Mouse (Mus musculus): Measurements from ENCODE around the gene Ccsap. TPM values are rescaled to one million over a fixed set of nuclear protein-coding genes. Genes with fewer than 3 reads are reported as not detected.
A peak's percentile ranks its signal among the peaks of the same experiment; 100 is the strongest.

The Ccsap gene
- polyA plus RNA-seq (2014; fragmentation: Nextera tagmentation; extraction: Ambion mirVana) = 4.3 and 5.4 TPM in 2 replicates

DNA sequence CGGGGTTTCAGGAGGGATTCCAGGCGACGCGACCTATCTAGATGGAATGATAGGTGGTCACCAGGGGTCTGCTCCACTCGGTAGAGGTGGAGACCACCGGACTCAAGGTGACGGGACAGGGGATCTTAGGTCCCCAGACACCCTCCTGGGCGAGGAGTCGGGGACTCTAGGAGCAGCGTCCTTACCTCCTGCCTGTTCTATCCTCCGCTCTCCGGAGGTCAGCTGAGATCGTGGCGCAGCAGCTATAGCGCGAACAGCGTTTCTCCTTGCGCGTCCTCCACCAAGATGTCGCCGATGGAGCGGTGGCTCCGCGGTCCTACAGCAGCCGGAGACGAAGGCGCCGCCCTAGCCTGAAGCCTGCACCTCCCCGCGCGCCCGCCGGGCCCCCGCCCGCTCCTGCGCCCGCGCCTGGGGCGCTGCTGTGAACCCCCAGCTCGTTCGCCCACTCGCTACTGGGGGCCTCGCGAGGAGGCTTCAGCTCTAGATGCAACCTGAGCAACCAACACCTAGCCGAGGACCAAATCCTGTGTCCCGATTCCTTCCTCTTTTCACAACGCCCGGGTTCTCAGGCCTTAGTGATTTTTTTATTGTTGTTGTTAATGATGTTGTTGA lies at the start of gene Ccsap:
TSS of gene Ccsap (minus strand) at position 562 of the 612 bp plus-strand sequence.
- Histone ChIP-seq H3K4me2 (ENCODE audit: low read depth, low read length) (peak within 1 kb of the TSS; percentile 89), H3K4me1 (ENCODE audit: control insufficient read depth, insufficient read depth, low read length) (peaks cover 6% of the 10 kb centered on the region; the same call in 1 of the 2 replicates), H3K27me3 (ENCODE audit: control insufficient read depth, insufficient read depth, low read length) (no peaks in the 10 kb centered on the region; the same call in 1 of the 2 replicates), H3K36me3 (ENCODE audit: control insufficient read depth, insufficient read depth, low read length) (no peaks in the 10 kb centered on the region), H3K9me3 (ENCODE audit: control insufficient read depth, low read length) (no peaks in the 10 kb centered on the region), H3K27ac (ENCODE audit: low read depth, low read length) (peak within 1 kb of the TSS; percentile 84), H3K4me3 (ENCODE audit: low read depth, low read length) (peak within 1 kb of the TSS; percentile 79), H3K9ac (replicated peaks; ENCODE audit: low read depth, low read length) (peak within 1 kb of the TSS; percentile 82)
- peak; percentile 64; the same call in 1 of the 2 replicates for ATAC-seq (ENCODE audit: low read depth)
- under 1% methylated on average over 48 of the region's 48 CpGs for WGBS

DNA sequence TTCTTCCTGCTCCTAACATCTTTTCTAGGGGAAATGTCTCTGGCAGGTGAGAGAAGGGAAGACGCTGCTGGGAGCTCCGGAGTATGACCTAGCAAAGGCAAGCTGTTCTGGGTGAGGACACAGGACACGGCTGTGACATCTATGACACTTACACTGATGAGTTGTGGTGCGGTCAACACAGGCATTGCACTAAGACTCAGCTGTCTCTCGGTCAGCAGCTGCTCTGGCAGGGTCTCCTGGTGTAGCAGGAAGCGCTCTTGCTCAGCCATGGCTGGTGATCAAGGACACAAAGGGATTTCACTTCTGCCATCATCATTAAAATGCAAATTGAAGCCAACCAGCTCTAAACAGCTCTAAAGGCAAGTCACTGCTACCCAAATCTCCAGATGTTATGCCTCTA lies 47.6 kb upstream of the Ccsap start:
- no peak overlapping the region for H3K27ac ChIP-seq (ENCODE audit: low read depth, low read length)
- H3K4me1 ChIP-seq (ENCODE audit: control insufficient read depth, insufficient read depth, low read length) = no peaks in the 10 kb centered on the region
- no peaks in the 10 kb centered on the region for H3K9me3 ChIP-seq (ENCODE audit: control insufficient read depth, low read length)
- H3K9ac ChIP-seq (replicated peaks; ENCODE audit: low read depth, low read length) = no peak overlapping the region
- H3K27me3 ChIP-seq (ENCODE audit: control insufficient read depth, insufficient read depth, low read length) = no peaks in the 10 kb centered on the region
- no peak overlapping the region for H3K4me3 ChIP-seq (ENCODE audit: low read depth, low read length)
- WGBS = 92% methylated on average over 6 of the region's 6 CpGs
- H3K36me3 ChIP-seq (ENCODE audit: control insufficient read depth, insufficient read depth, low read length) = peaks cover 30% of the 10 kb centered on the region
- ATAC-seq (ENCODE audit: low read depth) = no peak
- no peak overlapping the region for H3K4me2 ChIP-seq (ENCODE audit: low read depth, low read length)

DNA sequence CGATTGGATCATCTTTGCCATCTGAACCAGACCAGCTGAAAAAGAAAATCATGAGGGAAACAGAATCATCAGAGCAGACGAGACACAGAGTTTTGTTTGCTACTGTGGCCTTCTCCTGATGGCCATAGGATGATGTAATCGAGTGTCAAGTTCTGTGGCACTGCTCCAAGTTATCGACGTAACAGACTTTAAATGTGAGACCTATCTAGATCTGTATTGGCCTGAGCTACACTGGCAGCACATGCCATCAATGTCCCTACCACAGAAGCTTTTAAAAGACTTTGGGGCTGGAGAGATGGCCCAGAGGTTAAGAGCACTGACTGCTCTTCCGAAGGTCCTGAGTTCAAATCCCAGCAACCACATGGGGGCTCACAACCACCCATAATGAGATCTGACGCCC lies 42.6 kb upstream of the Ccsap start:
- no peak for ATAC-seq (ENCODE audit: low read depth)
- Histone ChIP-seq H3K36me3 (ENCODE audit: control insufficient read depth, insufficient read depth, low read length) (peaks cover 7% of the 10 kb centered on the region), H3K27me3 (ENCODE audit: control insufficient read depth, insufficient read depth, low read length) (no peaks in the 10 kb centered on the region), H3K9ac (replicated peaks; ENCODE audit: low read depth, low read length) (no peak overlapping the region), H3K27ac (ENCODE audit: low read depth, low read length) (no peak overlapping the region), H3K4me2 (ENCODE audit: low read depth, low read length) (no peak overlapping the region), H3K9me3 (ENCODE audit: control insufficient read depth, low read length) (no peaks in the 10 kb centered on the region), H3K4me3 (ENCODE audit: low read depth, low read length) (no peak overlapping the region), H3K4me1 (ENCODE audit: control insufficient read depth, insufficient read depth, low read length) (no peaks in the 10 kb centered on the region)
- WGBS = 88% methylated on average over 7 of the region's 7 CpGs

GRCm38 (mm10) chr8:123899366-123899765 lies 39.4 kb upstream of the Ccsap start:
- 93% methylated on average over 7 of the region's 7 CpGs for WGBS
- Histone ChIP-seq H3K4me3 (ENCODE audit: low read depth, low read length) (no peak overlapping the region), H3K4me2 (ENCODE audit: low read depth, low read length) (no peak overlapping the region), H3K27ac (ENCODE audit: low read depth, low read length) (no peak overlapping the region), H3K4me1 (ENCODE audit: control insufficient read depth, insufficient read depth, low read length) (no peaks in the 10 kb centered on the region), H3K36me3 (ENCODE audit: control insufficient read depth, insufficient read depth, low read length) (peaks cover 2% of the 10 kb centered on the region; the same call in 1 of the 2 replicates), H3K27me3 (ENCODE audit: control insufficient read depth, insufficient read depth, low read length) (0 out of 2 replicates have a peak, but pooled peaks cover 9% of the 10 kb centered on the region), H3K9me3 (ENCODE audit: control insufficient read depth, low read length) (no peaks in the 10 kb centered on the region), H3K9ac (replicated peaks; ENCODE audit: low read depth, low read length) (no peak overlapping the region)
- ATAC-seq (ENCODE audit: low read depth) = no peak

- Histone ChIP-seq H3K27ac (ENCODE audit: low read depth, low read length) (no peak overlapping the region), H3K4me2 (ENCODE audit: low read depth, low read length) (no peak overlapping the region), H3K9ac (replicated peaks; ENCODE audit: low read depth, low read length) (no peak overlapping the region), H3K9me3 (ENCODE audit: control insufficient read depth, low read length) (no peaks in the 10 kb centered on the region), H3K27me3 (ENCODE audit: control insufficient read depth, insufficient read depth, low read length) (0 out of 2 replicates have a peak, but pooled peaks cover 14% of the 10 kb centered on the region), H3K4me3 (ENCODE audit: low read depth, low read length) (no peak overlapping the region), H3K36me3 (ENCODE audit: control insufficient read depth, insufficient read depth, low read length) (peaks cover 2% of the 10 kb centered on the region; the same call in 1 of the 2 replicates), H3K4me1 (ENCODE audit: control insufficient read depth, insufficient read depth, low read length) (no peaks in the 10 kb centered on the region)
- no peak for ATAC-seq (ENCODE audit: low read depth)
- 90% methylated on average over 5 of the region's 5 CpGs for WGBS
These were observed 38.6 kb upstream of the Ccsap start for GRCm38 (mm10) chr8:123898576-123898975.

DNA sequence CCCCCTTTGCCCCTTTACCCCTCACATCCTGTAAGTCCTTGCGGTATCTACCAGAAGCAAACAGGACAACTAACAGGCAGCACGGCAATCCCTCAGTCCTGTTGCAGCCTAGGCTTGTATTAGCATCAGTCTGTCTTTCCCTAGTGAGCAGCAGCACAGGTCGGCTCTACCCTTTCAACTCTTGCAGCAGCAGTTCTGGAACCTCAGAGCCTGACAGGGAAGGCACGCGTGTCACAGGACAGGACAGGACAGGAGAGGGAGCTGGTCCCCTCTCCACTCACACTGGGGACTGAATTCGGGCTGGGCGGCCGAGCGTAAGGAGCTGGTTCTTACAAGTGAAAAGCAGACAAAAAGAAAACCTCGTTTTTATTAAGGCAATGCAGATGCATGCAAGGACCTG lies 36.8 kb upstream of the Ccsap start:
- Histone ChIP-seq H3K27me3 (ENCODE audit: control insufficient read depth, insufficient read depth, low read length) (peaks cover 23% of the 10 kb centered on the region), H3K4me2 (ENCODE audit: low read depth, low read length) (no peak overlapping the region), H3K9ac (replicated peaks; ENCODE audit: low read depth, low read length) (no peak overlapping the region), H3K4me3 (ENCODE audit: low read depth, low read length) (no peak overlapping the region), H3K9me3 (ENCODE audit: control insufficient read depth, low read length) (no peaks in the 10 kb centered on the region), H3K36me3 (ENCODE audit: control insufficient read depth, insufficient read depth, low read length) (0 out of 2 replicates have a peak, but pooled peaks cover 2% of the 10 kb centered on the region), H3K4me1 (ENCODE audit: control insufficient read depth, insufficient read depth, low read length) (no peaks in the 10 kb centered on the region), H3K27ac (ENCODE audit: low read depth, low read length) (no peak overlapping the region)
- no peak for ATAC-seq (ENCODE audit: low read depth)
- WGBS = 53% methylated on average over 10 of the region's 10 CpGs

DNA sequence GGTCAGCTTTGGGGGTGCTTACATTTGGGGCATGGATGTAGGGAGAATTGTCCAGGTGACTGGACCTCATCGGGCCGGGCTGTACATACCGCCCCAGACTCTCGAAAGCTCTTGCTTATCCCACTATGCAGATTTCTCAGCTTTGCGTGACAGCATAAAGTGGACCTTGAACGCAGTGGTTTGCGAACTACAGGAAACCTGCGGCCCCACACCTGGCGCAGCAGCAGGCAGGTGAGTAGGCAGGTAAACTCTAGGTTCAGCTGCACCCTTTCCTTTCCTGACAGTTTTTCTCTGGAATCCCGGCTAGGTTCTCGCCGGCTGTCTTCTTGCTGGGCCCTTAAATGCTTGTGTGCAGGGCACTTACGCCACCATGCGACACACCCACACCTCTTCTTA lies 36.4 kb upstream of the Ccsap start:
- no peak overlapping the region for H3K27ac ChIP-seq (ENCODE audit: low read depth, low read length)
- H3K27me3 ChIP-seq (ENCODE audit: control insufficient read depth, insufficient read depth, low read length) = peaks cover 23% of the 10 kb centered on the region
- H3K4me3 ChIP-seq (ENCODE audit: low read depth, low read length) = no peak overlapping the region
- WGBS = 72% methylated on average over 14 of the region's 14 CpGs
- no peaks in the 10 kb centered on the region; the same call in 1 of the 2 replicates for H3K4me1 ChIP-seq (ENCODE audit: control insufficient read depth, insufficient read depth, low read length)
- 0 out of 2 replicates have a peak, but pooled peaks cover 2% of the 10 kb centered on the region for H3K36me3 ChIP-seq (ENCODE audit: control insufficient read depth, insufficient read depth, low read length)
- H3K9ac ChIP-seq (replicated peaks; ENCODE audit: low read depth, low read length) = no peak overlapping the region
- H3K4me2 ChIP-seq (ENCODE audit: low read depth, low read length) = no peak overlapping the region
- H3K9me3 ChIP-seq (ENCODE audit: control insufficient read depth, low read length) = no peaks in the 10 kb centered on the region
- no peak for ATAC-seq (ENCODE audit: low read depth)

GRCm38 (mm10) chr8:123895680-123896365 lies 35.8 kb upstream of the Ccsap start:
- peaks cover 23% of the 10 kb centered on the region for H3K27me3 ChIP-seq (ENCODE audit: control insufficient read depth, insufficient read depth, low read length)
- 77% methylated on average over 9 of the region's 9 CpGs for WGBS
- ATAC-seq (ENCODE audit: low read depth) = no peak

GRCm38 (mm10) chr8:123895230-123895629 lies 35.2 kb upstream of the Ccsap start:
- 0 out of 2 replicates have a peak, but pooled peaks cover 2% of the 10 kb centered on the region for H3K36me3 ChIP-seq (ENCODE audit: control insufficient read depth, insufficient read depth, low read length)
- no peaks in the 10 kb centered on the region for H3K9me3 ChIP-seq (ENCODE audit: control insufficient read depth, low read length)
- H3K27ac ChIP-seq (ENCODE audit: low read depth, low read length) = no peak overlapping the region
- H3K4me1 ChIP-seq (ENCODE audit: control insufficient read depth, insufficient read depth, low read length) = no peaks in the 10 kb centered on the region; the same call in 1 of the 2 replicates
- H3K4me3 ChIP-seq (ENCODE audit: low read depth, low read length) = no peak overlapping the region
- WGBS = 80% methylated on average over 4 of the region's 4 CpGs
- no peak overlapping the region for H3K9ac ChIP-seq (replicated peaks; ENCODE audit: low read depth, low read length)
- no peak overlapping the region for H3K4me2 ChIP-seq (ENCODE audit: low read depth, low read length)
- ATAC-seq (ENCODE audit: low read depth) = no peak
- H3K27me3 ChIP-seq (ENCODE audit: control insufficient read depth, insufficient read depth, low read length) = peaks cover 23% of the 10 kb centered on the region

More at GRCm38 (mm10) chr8:123895680-123896365, 35.8 kb upstream of the Ccsap start:
- H3K4me2 ChIP-seq (ENCODE audit: low read depth, low read length) = no peak overlapping the region
- H3K9ac ChIP-seq (replicated peaks; ENCODE audit: low read depth, low read length) = no peak overlapping the region
- H3K4me3 ChIP-seq (ENCODE audit: low read depth, low read length) = no peak overlapping the region
- 0 out of 2 replicates have a peak, but pooled peaks cover 2% of the 10 kb centered on the region for H3K36me3 ChIP-seq (ENCODE audit: control insufficient read depth, insufficient read depth, low read length)
- H3K4me1 ChIP-seq (ENCODE audit: control insufficient read depth, insufficient read depth, low read length) = no peaks in the 10 kb centered on the region; the same call in 1 of the 2 replicates
- H3K27ac ChIP-seq (ENCODE audit: low read depth, low read length) = no peak overlapping the region
- no peaks in the 10 kb centered on the region for H3K9me3 ChIP-seq (ENCODE audit: control insufficient read depth, low read length)
